Mouse (Mus musculus) CD4-positive, CD25-positive, alpha-beta regulatory T cell, adult 2 months (primary cell): Measurements from ENCODE around the gene Csf3.
"Not testable (repeated sequence)": the region's sequence is repeated elsewhere in the genome, so short reads cannot be mapped to it uniquely, and the experiment has no call there.

Experiments
- DNase-seq: peaks from one replicate; pipeline ENCODE4 v3.0.0-alpha.2; 2012; ENCODE audit warnings: low read depth, low spot score

Csf3 gene

DNA sequence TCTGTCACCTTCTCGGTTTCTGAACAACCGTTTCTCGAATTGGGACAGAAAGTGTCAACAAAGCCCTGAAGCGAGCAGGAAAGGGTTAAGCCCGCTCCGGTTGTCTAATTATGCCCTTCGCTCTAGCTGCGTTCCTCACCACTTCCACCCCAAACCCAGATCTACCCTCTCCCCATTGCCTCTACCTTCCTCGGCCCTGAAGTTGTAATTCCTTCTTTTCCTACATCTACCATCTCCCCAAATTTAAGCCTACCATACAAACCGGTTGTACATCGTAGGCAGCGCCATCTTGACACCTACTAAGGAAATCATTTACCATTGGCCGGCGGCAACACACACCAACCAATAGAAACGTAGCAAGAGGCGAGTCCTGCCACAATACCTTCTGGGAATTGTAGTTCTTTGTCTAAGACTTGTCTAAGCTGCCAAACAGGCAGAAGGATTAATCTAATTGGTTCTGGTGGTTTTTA, 28.1 kb downstream of the Csf3 start, which contains the start of gene Med24:
TSS of gene Med24 (minus strand) at position 317 of the 470 bp plus-strand sequence.
- peak; percentile 94 for DNase-seq

DNA sequence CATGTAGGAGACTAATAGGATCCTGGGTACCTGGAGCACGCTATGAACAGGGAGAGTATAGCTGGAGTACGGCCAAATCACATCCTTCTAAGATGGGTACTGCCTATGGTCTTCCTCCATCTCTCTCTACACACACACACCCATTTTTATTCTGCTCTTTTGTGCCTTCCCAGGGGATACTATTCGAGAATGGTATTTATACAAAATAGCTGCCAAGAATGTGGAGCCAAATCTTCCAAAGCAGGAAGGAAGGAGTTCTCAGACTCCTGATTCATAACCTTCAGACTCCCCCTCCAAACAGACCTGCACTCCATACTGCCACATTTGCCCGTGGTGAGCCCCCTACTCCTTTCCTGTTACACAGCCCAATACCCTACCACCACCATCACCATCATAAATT, 29.7 kb downstream of the Csf3 start:
- DNase-seq = no peak

DNA sequence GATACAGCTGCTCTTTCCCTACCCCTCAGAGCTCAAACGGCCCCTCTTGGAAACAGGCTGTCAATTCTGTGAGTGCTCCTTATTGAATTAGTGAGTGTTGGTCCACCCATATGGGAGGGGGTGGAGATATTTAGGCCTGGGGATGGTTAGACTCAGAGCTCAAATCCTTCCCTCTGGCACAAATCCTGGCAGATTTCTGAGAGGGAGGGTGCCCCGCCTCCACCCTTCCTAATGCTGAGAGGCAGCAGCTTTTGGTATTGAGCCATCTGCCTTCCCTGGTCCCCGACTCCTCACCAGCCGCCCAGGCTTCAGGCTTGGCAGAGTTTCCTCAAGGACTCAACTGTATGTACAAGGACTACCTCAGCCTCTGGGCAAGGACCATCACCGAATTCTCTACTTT, 30.1 kb downstream of the Csf3 start:
- DNase-seq = no peak

DNA sequence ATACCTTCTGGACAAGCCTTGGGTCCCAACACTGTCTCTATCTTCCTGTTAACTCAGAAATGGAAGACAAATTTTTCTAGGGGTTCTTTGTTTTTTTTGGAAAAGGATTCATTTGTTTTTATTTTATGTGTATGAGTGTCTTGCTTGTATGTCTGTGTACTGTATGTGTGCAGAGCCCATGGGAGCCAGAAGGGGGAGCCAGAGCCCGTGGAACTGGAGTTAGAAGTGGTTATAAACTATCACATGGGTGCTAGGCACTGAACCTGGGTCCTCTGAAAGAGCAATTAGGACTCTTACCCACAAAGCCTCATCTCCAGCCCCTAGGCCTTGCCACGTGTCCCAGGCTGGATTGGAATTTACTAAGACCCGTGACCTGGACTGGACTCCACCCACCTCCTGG, 33.0 kb downstream of the Csf3 start:
- peak; percentile 37 for DNase-seq

DNA sequence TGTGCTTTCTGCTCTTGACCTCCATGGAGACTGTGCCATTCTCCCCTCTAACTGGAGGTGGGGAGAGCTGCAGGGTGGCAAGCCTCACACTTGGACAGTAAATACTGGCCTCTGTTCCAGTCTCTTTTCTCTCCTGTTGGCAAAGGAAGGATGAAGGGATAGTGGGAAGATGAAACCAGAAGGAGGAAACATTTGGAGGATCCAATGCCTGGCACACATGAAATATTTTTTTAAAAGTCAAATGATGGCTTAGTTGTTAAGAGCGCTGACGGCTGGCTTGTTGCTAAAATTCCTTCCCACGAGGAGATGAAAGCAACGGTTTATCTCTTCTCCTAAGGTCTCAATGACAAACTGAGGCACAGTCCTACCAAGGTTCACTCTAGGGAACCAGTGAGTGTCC, 34.0 kb downstream of the Csf3 start:
- DNase-seq = no peak

DNA sequence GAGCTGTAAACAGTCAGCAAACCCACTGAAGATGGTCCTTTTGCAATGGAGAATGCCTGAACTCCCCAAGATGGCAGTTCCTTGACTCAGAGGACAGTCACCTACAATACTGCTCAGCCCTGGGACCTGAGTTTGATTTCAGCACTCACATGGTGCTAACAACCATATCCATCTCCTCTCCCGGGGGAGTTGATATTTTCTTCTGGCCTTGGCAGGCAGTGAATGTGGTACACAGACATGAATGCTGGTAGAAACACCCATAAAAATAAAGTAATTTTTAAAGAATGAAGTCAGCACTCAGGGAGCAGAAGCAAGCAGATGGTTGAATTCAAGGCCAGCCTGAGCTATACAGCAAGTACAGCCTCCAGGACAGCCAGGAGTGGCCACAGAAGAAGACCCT, 35.1 kb downstream of the Csf3 start:
- DNase-seq = no peak

DNA sequence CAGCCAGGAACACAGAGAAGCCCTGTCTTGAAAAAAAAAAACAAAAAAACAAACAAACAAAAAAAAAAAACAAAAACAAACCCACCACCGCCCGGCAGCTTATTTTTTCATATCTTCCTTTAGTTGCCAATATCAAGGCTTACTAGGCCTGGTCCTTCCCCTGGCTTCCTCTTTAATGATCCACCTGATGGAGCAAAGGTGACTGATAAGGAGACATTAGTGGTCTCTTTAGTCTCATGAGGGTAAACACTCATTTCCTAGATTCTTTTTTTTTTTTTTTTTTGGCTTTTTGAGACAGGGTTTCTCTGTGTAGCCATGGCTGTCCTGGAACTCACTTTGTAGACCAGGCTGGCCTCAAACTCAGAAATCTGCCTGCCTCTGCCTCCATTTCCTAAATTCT, 36.2 kb downstream of the Csf3 start:
- not testable (repeated sequence) for DNase-seq

DNA sequence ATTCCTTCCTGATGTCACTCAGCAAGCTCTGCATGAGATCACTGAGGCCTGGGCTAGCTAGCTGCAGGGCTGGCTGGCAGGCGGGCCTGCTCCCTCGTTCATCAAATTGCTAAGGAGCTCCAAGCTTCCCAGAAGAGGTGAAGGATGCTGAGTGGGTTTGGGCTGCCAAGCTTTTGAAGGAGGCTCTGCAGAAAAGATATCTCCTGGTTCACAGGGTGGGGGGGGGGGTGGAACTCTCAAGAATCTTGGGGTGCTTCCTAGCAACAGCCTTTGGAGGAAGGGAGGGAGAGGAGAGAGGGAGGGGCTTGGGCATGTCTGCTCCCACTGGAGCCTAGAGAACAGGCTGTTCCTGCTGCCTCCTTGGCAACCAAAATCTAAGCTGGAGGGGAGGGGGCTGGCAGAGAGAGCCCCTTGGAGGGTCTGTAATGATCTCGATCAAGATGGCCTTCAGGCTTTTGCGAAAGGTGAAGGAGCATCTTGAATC, 37.4 kb downstream of the Csf3 start:
- DNase-seq = no peak

DNA sequence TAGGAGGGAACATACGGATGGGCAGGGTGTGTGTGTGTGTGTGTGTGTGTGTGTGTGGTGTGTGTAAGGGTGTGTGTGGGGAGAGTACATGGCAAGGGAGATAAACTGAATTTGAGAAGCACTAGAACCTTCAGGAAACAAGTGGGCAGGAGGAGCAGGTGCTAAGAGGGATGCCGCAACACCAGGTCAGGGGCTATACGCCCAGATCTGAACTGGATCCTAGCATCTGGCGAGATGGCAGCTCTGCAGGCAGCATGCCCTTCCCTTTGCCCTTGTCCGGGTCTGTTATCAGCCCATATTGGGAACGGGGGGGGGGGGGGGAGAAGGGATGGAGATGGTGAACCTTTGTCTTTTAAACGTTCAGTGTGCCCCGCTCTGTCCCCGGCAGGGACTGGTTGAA, 37.9 kb downstream of the Csf3 start:
- no peak for DNase-seq

DNA sequence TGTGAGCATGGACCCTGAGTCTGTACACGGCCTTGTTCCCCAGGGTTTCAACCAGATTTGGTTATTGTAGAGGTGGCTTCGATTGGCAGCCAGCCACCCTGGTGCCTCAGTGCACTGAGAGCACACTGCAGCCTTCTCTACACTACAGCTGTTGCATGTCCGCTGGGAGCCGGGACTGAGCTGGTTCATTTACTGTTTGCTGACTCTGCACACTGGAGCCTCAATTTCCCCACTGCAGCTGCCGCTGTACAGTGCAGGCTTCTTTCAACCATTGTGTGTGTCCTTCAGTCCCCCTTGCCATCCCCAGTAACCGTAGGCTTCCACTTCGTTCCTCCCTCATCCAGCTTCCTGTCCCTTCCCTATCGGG, 38.9 kb downstream of the Csf3 start:
- no peak for DNase-seq

DNA sequence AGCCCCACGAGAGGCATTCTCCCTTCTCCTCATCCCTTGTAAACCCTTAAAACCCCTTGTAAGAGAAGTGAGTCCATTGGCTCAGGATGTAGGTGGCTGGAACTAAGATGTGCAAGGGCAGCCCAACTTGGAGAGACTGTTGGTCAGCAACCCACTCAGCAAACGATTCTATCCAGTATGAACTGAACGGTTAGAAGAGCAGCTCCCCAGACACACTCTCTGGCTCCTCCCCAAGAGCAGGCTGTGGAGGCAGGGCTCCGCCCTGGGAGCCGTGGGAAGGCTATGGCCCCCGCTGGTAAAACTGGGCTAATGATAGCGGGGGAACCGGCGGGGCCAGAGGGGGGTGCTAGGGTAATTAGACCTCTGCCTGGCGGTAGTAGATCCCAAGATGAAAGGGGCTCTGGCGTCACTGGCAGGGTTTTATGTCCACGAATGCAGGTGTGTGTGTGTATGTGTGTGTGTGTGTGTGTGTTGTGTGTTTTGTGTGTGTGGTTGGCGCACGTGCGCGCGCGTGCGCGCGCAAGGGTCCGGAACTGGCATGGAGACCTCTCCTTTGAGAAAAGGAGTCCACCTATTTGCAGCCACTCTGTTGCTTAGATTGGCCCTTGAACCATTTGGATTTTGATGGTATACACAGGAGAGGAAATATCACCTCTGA, 39.5 kb downstream of the Csf3 start, which contains the start of gene Thra:
TSS of gene Thra (plus strand) at position 246 of the 658 bp plus-strand sequence.
- peak; percentile 56 for DNase-seq

DNA sequence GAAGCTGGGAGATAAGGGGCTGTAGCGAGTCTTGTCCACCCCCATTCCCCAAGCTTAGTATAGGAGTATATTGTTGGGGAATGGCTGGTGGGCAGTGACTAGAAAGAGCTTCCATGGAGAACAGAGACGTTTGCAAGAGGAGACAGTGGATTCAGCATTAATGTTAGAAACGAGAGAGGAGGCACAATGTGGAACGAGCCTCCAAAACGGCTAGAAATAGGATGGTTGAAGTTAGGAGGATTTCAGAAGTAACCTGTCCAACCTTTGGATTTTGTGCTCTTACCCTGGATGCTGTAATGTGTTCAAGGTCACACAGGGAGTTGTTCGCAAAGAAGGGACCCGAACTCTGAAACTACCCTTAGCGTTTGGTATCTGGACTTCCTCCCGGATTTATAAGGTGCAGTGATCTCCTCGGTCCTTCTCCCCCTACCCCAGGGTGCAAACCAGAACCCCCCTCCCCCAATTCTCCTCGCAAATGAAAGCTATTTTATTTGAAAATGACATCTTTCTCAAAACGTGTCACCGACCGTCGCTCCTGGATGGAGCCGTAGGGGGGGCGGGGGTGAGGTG, 40.1 kb downstream of the Csf3 start:
- no peak for DNase-seq

DNA sequence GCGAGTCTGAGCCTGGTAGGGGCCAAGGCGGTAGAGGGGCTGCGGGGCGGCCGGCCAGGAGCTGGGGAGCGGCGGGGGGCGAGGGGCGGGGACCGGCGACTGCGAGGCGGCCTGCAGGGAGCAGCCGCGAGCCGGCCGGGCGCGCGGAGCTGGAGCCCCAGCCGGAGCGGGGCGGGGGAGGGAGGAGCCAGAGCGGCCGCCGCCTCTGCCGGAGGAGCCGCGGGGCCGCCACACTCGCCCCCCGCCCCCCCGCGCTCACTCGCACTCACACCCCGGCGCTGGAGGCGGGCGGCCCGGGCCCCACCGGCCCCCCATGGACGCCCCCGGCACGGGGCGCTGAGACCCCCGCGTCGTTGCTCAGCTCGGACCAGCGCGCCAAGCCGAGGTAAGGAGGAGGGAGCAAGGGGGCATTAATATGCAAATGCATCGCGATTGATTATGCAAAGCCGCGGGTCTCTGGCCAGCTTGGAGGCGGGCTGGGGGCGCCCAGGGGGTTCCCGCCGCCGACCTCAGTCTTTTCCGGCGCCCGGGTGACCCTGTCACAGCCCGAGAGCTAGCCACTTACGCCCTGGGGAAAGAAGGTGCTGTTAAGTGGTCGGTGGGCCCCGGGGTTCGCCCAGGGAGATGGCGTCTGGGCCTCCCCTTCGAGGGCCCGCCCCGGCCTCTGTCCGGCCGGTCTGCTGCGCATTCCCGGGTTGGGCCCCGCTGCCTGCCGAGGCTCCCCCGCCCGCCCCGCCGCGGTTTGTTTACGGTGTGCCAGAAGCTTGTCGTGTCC, 40.7 kb downstream of the Csf3 start:
- DNase-seq = peak; percentile 89

DNA sequence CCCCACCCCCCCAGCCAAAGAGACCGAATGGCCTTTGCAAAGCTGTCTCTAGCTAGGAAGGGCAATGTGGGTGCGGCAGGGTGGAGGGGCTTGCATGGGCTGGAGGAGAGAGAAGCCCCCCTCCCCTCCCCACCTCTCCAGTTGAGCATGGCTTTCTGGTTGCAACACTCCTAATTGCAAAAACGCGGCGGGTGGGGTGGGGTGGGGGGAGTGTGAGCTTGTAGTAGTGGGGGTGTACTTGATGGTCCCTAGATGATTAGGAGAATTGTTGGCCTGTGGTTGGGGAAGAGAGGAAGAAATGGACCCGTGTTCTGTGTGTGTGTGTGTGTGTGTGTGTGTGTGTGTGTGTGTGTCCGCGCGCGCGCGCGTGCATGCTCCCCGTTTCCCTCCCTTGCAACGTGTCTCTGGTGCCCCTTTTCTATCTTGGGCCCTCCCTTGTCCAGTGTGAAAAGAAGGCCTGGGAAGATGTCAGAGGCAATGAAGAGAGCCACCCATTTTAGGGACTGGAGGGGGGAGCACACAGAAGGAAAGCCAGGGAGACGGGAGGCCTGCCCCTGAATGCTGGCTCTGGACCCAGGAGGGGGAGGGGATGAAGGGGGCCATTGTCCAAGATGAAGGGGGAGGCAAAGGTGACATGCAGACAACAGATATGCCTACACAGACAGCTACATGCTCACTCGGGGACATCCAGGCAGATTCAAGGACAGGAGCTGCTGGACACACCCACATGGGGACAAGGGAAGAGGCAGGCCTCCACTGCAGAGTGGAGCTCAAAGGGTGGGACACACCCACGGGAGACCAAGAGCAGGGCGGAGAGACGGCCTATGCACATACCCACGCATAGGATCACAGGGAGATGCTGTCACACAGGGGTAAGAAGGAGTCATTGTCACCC, 41.6 kb downstream of the Csf3 start:
- peak; percentile 36 for DNase-seq

DNA sequence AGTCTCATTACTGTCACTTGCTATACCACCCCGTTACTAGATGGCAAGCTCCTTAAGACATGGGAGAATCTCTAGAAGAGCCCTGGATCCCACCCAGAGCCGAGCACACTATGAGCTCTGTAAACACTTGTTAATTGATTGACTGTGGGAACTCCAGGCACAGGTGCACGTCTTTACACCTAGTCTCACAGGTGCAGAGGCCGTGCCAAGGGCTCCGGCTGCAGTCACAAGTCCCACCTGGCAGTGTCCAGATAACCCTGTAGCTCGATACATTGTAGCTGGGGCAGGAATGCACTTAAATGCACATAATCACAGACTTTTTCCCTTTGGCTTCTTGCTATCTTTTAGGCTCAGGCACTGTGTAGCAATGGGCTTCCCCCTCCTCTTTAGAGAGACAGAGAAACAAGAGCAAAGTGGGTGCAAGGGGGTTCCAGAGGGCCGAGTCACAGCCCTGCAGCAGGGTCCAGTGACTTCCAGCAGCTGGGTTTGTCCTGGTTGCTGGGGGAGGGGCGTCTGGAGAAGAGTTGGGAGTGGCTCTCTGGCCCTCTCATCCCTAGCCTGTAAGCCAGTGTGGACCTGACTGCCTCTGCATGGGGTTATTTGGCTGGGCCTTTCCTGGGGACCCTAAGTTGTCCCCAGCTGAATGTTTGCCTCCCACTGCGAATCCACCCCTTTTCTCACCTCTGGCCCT, 42.7 kb downstream of the Csf3 start:
- DNase-seq = no peak

DNA sequence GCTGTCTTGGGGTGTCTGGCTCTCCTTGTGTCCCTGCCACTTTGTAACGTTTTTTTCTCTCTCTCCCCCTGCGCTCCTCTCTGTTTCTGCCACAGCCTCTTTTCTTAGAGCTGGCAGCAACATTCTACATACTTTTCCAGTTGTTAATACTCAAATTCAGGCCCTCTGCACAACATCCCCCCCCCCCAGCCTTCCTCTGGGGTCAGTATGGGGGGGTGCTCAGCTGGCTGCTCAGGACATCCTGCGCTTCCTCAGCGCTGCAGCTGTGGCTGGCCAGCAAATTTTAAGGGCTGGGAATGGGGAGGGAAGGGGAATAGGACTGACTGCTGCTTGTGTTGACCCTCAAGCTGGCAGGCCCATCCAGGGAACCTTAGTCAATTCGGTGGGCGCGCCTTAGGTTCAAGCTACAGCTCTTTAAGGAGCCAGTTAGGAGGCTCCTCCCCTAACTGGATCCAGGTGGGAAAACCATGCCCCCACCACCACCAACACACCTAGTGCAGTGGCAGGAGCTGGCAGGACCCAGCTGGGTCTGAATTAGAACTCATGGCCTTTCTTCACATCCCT, 43.5 kb downstream of the Csf3 start:
- DNase-seq = no peak

DNA sequence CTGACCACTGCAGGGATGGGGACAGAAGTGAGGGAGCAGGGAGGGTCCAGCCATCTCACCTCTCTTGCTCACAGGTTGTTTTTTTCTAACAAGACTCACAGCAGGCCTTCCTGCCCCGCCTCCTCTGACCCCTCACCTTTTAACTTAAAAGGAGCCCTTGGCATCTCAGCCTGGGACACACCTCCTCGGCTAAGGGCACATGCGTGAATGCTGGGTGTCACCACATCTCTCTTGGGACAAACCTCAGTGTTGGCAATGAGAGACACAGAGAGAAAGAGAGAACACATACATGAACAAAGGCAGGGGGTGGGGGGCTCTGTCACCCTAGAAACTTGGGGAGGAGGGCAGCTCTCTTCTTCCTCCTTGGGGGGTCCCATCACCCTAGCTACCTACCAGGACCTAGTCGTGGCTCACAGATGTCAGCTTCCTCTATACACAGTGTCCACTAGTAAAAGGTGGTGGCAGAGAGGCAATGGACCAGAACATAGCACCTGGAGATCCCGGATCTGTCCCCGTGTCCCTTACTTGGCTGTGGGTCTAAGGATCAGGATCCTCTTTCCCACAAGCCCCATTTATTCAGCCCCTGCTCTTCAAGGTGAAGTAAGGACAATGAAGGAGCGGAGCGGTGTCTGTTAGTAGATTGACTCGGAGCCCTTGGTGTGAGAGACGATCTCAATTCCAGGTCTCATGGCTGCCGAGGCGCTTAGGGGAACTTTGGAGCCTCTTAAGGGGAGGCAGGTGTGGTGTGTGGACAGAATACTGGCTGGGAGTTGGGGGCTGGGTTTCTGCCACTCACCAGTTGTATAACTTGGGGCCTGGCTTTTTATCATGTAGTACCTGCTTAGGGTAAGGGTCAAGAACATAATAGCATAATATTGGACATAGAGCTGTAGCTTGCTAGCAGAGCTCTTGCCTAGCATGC, 45.1 kb downstream of the Csf3 start:
- DNase-seq = peak; percentile 24

DNA sequence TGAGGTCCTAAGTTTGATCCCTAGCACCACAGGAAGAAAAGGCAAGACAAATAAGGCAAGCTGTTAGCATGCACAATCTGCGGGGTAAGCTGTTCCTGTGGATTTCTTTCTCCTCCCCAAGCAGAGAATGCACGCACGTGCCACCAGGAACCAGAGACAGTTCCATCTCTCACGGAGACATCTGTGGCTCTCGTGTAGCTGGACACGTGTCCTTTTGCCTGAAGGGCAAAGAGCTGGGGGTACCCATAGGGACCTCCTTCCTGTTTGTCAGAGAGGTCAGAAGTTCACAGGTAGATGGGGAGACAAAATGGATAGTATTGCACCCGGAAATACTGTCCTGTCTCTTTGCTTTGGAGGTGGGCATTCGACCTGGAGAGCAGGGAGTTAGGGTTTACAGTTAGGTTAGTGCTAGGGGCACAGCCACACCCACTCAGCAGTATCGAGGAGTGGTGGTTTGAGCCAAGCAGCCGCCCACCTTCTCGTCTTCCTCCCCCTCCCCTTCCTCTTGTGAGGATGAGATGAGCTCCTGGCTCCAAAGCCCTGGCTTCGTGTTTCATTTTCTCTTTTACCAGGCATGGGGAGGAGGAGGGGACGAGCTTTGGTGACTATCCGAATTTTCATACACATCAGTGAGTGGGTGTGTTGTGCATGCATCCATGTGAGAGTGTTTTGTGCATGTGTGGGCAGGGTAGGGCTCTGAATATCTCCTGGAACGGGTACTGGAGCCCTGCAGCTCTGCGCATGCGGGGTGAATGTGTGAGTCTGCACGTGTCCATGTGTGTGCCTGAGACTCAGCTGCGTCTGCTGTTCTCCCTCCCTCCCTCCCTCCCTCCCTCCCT, 46.0 kb downstream of the Csf3 start:
- peak; percentile 84 for DNase-seq
